Mouse (Mus musculus) naive thymus-derived CD4-positive, alpha-beta T cell, adult 2 months (primary cell): ENCODE data around the gene Pi16.
"Not testable (repeated sequence)": the region's sequence is repeated elsewhere in the genome, so short reads cannot be mapped to it uniquely, and the experiment has no call there.

Experiments
- DNase-seq: peaks from one replicate; pipeline ENCODE4 v3.0.0-alpha.2; 2011; ENCODE audit warnings: low read depth

The Pi16 gene

DNA sequence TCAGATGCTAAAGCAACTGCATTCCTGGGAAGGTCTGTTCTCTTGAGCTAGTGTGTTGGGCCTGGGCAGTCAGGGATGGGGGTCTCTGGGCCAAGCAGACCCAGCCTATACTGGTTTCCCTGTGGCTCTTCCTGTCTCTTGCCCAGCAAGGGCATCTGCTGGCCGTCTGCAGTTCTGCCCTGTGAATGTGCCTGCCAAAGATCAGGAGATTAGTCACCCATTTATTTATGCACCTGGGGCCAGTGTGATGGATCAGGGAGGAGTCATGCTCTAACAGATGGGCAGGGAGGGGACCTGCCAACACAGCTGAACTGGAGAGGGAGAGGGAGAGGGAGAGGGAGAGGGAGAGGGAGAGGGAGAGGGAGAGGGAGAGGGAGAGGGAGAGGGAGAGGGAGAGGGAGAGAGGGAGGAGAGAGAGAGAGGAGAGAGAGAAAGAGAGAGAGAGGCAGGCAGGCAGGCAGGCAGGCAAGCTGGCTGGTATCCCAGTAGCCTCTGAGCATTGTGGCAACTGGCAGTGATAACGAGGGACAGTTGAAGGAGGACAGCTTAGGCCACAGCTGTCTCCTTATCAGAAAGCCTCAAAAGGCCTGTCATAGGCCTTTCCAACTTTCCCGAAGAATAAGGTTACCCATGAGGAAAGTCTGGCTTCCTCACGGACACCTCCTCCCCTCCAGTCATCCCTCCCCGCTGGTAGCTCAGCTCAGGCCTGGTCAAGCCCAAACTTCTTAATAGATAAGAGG is 13.4 kb downstream of the Pi16 start:
- DNase-seq: no peak

DNA sequence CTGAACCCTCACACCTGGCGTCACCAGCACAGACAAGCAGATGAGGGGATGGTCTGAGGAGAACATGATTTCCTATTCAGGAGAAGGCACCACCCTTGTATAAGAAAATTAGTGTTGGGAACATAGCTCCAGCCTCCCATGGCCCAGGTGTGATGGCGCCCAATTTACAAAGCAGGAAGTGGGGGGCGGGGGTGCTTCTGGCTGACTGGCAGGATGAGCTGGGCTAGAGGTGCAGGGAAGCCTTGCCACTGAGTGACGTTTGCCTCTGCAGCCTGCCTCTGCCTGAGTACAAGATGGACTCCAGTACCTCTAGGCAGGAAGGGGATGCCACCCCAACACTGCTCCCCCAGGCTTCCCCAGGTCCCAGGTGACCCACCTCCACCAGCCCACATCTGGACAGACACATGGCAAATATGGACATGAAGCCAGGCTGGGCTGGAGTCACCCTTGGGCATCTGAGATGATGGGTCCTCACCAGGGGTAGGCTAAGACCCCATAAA is 14.8 kb downstream of the Pi16 start:
- DNase-seq: no peak

DNA sequence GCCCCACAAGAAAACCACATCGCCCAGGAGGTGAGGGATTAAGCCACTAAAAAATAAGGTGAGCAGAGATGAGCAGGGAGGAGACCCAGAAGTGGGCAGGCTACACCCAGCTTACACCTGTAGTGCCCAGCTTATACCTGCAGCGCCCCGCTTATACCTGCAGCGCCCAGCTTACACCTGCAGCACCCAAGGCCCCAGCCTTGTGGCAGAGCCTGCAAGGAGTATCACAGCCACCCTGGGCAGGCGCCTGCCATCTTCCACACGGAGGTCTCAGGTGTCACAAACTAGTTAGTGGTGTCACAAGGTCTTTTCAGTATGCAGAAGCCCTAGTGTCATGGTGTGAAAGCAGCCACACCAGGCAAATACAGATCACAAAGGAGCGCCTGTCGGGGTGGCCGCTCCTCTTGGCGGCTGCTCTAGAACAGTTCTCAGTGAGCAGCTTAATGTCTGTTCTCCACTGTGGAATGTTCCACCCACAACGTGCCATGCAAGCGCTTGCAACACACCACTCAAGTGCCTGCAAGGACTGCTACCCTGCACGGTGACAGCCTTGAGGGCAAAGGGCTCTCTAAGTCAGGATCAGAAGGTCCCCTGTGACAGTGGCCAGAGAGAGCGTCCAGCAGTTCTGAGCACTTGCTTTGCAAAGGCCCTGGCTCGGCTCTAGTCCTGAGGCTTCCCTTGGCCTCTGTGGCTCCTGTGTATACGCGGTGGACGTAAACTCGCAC is 18.9 kb downstream of the Pi16 start:
- no peak for DNase-seq

DNA sequence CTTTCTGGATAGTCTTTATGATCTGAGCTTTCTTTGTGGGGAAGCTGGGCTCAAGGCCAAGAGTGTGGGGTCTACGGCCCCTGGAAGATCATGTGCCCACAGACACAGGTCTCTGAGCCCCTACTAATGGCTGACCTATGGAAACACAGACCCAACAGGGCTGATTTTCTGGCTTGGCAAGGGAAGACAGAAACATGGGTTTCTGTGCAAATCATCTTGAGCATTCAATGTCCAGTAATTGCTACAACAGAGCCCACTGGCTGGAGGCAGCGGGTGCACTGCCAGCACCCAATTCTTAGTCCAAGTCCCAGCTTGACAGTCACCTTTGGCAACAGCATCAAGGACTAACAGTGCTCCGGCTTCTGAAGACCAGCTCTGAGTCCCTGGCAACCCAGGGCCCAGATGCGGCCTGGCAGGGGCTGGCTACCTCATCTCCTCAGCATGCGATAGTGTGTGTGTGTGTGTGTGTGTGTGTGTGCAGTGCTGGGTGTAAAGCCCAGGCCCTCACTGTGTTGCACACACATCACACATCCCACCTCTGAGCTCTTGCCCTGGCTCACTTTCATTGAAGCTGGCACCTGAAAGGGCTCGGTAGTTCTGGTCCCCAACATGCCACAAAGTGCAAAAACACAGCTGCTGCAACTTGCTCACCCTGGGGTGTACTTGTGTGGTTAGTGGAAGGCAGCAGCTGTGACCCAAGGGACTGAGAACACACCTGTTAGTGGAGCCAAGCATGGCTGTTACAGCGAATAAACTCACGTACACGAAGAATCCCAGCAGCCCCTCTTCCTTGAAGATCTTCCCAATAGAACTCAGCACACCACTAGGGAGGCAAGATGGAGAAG is 20.7 kb downstream of the Pi16 start:
- no peak for DNase-seq

DNA sequence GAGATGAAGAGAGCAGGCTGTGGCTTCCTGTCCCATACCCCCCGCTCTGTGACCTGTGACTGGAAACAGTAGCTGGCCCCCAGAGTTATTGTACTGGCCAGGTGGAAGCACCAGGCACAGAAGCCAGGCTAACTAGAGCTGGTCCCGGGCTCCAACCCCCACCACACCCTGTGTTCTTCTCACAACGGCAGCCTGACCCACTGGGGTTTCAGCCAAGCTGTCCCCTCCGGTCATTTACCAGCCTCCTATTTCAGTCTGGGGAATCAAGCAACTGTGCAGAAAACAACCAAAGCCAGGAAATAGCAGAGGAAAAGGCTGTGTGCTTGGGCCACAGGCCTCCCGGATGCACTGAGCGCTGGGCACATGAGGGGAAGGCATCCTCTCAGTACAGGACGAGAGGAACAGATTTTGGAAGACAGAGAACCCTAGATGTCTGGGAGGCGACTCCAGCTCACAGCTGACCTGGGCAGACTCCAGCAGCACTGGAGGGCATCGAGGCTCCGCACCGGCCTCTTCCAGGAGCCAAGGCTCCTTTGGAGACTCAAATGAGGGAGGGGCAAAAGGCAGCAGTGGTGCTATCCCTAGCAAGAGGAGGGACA is 21.8 kb downstream of the Pi16 start:
- no peak for DNase-seq

- DNase-seq: no peak
These were observed 23.2 kb downstream of the Pi16 start for GRCm38 (mm10) chr17:29340406-29341261.

GRCm38 (mm10) chr17:29341591-29342003 is 24.1 kb downstream of the Pi16 start:
- peak; percentile 71 for DNase-seq

DNA sequence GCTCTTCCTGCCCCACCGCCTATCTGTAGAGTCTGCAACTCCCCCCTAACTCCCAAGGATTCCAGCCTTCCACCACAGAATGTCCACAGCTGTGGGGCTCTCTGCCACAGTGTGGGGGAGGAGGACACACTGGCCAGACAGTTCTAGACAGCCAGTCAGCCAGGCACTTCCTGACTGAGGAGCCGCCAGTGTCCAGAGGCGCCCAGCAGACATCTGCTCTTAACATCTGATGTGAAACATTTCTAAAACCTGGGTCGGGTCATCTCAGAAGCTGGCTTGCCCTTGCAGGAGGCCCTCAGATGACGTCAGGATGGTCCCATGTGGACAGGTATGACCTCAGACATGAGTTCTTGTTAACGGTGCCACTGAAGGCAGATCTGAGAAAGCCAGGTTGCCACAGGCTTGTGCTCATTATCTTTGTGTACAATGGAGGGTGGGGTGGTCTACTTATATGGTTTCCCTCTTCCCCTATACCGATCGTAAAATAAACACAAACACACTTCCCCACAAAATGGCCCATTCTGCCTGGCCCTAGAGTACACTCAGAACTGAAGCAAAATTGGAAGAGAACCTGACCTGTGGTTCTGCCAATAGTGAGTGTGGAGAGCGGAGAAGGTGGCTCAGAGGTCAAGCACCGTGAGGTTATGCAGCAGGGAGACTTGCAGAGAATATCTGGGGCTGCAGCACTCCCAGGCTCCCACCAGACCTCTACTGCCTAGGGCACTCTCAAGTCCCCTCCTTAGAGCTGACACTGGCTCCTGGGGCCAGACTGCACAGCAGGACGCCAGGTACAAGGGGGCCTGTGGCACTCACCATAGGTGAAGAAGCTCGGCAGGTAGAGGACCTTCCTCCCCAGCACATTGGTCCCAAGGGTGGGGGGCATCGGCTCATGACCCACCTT is 24.8 kb downstream of the Pi16 start:
- no peak for DNase-seq

DNA sequence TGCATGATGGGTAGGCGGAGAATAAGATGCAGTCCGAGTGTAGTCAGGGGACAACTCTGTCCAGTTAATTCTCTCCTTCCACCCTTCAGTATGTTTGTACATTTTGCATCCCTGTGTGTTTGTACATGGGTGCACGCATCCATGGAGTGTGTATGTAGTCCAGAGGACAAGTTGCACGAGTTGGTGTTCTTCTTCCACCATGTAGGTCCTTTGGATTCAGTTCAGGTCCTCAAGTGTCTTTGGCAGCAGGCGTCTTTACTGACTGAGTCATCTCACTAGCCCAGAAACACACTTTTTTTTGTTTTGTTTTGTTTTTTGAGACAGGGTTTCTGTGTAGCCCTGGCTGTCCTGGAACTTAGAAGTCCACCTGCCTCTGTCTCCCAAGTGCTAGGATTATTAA is 25.8 kb downstream of the Pi16 start:
- no peak for DNase-seq

GRCm38 (mm10) chr17:29345272-29345671 is 27.8 kb downstream of the Pi16 start:
- DNase-seq: no peak

DNA sequence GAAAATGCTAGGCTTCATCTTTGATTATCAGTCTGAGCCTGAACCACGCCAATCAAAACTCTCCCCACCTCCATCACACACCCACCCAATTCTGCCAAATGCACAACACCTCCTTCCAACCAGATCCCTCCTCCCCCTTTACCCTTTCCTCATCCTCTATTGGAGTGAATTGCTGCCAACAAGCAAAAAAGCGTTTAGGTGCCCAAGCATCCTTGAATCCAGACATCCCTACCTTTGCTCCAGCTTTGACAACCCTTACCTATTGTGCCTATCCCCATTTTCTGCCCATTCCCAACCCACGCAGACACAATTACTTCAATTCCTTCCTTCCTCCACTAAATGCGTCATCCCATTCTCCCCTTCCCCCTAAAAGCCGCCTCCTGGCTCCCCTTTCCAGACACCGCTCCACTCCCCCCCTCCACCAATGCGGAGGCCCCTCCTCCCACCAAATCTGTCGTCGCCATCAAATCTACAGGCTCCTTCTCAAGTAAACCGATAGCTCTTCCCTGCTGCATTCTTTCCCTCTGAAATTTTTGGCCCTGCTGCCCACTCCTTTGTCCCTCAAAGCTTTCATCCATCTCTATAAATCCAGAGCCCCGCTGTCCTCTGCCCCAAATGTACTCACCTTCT is 29.1 kb downstream of the Pi16 start:
- DNase-seq: no peak

- DNase-seq: no peak
These were observed 29.7 kb downstream of the Pi16 start for GRCm38 (mm10) chr17:29347126-29347644.

DNA sequence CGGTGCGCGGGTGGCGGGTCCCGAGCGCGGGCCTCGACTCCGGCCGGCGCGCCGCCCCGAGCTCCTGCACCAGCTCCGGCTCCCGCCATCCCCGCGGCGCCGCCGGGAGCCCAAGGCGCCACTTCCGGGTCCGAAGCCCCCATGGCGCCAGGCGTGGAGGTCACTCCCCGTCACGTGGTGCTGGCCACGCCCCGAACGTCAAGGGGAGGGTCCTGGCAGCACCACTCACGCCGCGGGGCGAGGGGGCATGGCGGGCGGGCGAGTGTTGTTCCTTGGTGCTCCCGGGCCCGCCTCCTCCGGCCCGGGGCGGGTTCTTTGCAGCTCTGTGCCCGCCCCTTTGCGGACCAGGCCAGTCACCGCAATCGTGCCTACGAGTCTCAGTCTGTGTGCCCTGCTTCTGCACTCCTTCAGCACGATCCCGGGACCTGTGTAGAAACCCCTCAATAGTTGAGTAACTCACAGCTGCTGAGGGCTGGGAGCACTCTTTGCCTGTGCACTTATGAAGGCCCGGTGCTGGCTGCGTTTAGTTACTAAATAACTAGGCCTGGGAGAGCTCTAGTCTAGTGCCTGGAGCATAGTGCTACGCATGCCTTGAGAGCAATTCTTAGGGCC is 30.3 kb downstream of the Pi16 start, which contains the start of gene Mtch1:
TSS of gene Mtch1 (minus strand) at position 290 of the 612 bp plus-strand sequence.
- DNase-seq: peak; percentile 95

- no peak for DNase-seq
These were observed 31.5 kb downstream of the Pi16 start for GRCm38 (mm10) chr17:29348996-29349395.

- DNase-seq: not testable (repeated sequence)
These were observed 33.6 kb downstream of the Pi16 start for GRCm38 (mm10) chr17:29351056-29351455.

DNA sequence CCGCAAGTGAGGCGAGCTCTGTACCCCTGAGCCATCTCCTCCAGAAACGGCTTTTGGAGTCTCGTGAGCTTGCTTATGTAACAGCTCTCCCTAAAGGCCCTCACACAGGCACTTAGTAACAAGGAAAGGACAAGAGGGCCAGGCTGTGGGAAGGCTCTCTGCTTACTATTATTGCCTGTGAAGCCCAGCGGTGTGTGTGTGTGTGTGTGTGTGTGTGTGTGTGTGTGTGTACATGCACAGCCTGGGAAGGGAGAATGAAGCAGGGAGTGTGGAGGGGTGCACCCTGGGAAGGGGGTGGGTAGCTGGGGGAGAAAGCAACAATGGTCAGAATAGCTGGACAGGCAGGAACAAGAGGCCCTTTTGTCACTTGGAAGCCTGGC is 38.0 kb downstream of the Pi16 start:
- no peak for DNase-seq

GRCm38 (mm10) chr17:29355841-29356478 is 38.5 kb downstream of the Pi16 start:
- DNase-seq: no peak

DNA sequence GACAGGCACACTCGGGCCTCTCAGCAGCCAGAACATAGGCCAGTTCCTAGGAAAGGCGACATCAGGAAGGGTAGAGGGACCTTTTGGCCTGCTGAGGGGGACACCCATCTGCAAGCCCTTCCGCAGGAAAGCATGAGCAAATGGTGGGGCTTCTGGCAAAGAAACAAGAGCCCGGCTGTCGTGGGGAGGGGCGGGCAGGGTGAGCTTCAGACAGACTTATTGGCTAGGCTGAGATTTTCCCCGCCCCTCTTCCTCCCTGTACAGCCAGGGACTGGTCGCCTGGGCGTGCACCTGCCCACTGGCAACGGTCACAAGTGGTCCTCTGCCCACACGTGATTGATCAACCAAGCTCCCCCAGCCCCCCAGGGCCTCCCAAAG is 39.0 kb downstream of the Pi16 start:
- DNase-seq: no peak
